Mouse (Mus musculus): ENCODE results near the gene Dbx2.

- no peak for TF ChIP-seq CTCF (IDR thresholded peaks at IDR 0.05; ENCODE audit: low read depth, low read length)
- TF ChIP-seq POLR2A (IDR thresholded peaks at IDR 0.05; ENCODE audit: extremely low read depth, insufficient read depth, low read length): no peak
Measured at GRCm38 (mm10) chr15:95584891-95585290, 70.9 kb downstream of the Dbx2 start.

Data from liver, adult 2 months (tissue).